Mouse (Mus musculus): Measurements from ENCODE around the gene Ghrl.

GRCm38 (mm10) chr6:113714276-113714675 is 5.4 kb downstream of the Ghrl start:
- TF ChIP-seq CTCF (IDR thresholded peaks at IDR 0.05; ENCODE audit: extremely low read depth, insufficient read depth, low read length) (no peak), POLR2A (IDR thresholded peaks at IDR 0.05; ENCODE audit: extremely low read depth, insufficient read depth, low read length) (no peak)
